Mouse (Mus musculus) hindbrain, embryonic 10.5 days (tissue): ENCODE data around the gene Elp1. TPM values are rescaled to one million over a fixed set of nuclear protein-coding genes. Genes with fewer than 3 reads are reported as not detected.

Experiments used
- DNase-seq: peaks from one replicate; pipeline ENCODE4 v3.0.0-alpha.2; 2017; ENCODE audit warnings: low spot score
- H3K27ac ChIP-seq: fragments of 300-500 bp; sonication (generic); 2 replicates; pipeline ENCODE4 v1.5.1; 2016; ENCODE audit warnings: mild to moderate bottlenecking, moderate library complexity
- H3K27me3 ChIP-seq: fragments of 300-500 bp; sonication (generic); 2 replicates; pipeline ENCODE4 v1.6.1; 2016; ENCODE audit warnings: mild to moderate bottlenecking; ENCODE audit not compliant: poor library complexity, insufficient read depth, severe bottlenecking
- H3K36me3 ChIP-seq: fragments of 300-500 bp; sonication (generic); 2 replicates; pipeline ENCODE4 v1.6.1; 2016; ENCODE audit warnings: mild to moderate bottlenecking, moderate library complexity
- H3K4me1 ChIP-seq: fragments of 300-500 bp; sonication (generic); replicated peaks from 2 replicates; pipeline ENCODE4 v1.6.1; 2016; ENCODE audit warnings: mild to moderate bottlenecking
- H3K4me3 ChIP-seq: fragments of 300-500 bp; sonication (generic); 2 replicates; pipeline ENCODE4 v1.5.1; 2016; ENCODE audit warnings: mild to moderate bottlenecking, moderate library complexity
- H3K9me3 ChIP-seq: fragments of 300-500 bp; sonication (generic); 2 replicates; pipeline ENCODE4 v1.6.1; 2016; ENCODE audit warnings: mild to moderate bottlenecking, moderate library complexity
- WGBS: fragments of 180-500 bp; shearing (Covaris S2); methylation state at CpG from one replicate; pipeline ENCODE4 v1.1.7; 2016; 5-methylcytosine and 5-hydroxymethylcytosine counted together
- polyA plus RNA-seq: library from polyadenylated mRNA; unstranded; fragments of >200 nt; fragmentation: Nextera tagmentation; extraction: Ambion mirVana; gene quantifications from 2 replicates; pipeline ENCODE4 v1.2.1, GENCODE M21; 2016

The Elp1 gene
- polyA plus RNA-seq, 1 experiment from 2014 or later, result 76.2 TPM

- 89% methylated on average over 9 of the region's 9 CpGs for WGBS
- Histone ChIP-seq H3K4me3 (no peak overlapping the region), H3K27me3 (no peaks in the 10 kb centered on the region), H3K27ac (no peak overlapping the region), H3K4me1 (no peaks in the 10 kb centered on the region), H3K9me3 (no peaks in the 10 kb centered on the region), H3K36me3 (no peaks in the 10 kb centered on the region)
- no peak for DNase-seq
Observed at GRCm38 (mm10) chr4:56720403-56720802, 81.7 kb downstream of the Elp1 start.

GRCm38 (mm10) chr4:56719456-56719855 lies 82.7 kb downstream of the Elp1 start:
- Histone ChIP-seq H3K4me3 (no peak overlapping the region), H3K4me1 (no peaks in the 10 kb centered on the region), H3K36me3 (no peaks in the 10 kb centered on the region), H3K9me3 (no peaks in the 10 kb centered on the region), H3K27me3 (no peaks in the 10 kb centered on the region), H3K27ac (no peak overlapping the region)
- 74% methylated on average over 9 of the region's 9 CpGs for WGBS
- no peak for DNase-seq

GRCm38 (mm10) chr4:56718573-56719442 lies 83.3 kb downstream of the Elp1 start:
- Histone ChIP-seq H3K27me3 (no peaks in the 10 kb centered on the region), H3K27ac (no peak overlapping the region), H3K36me3 (no peaks in the 10 kb centered on the region), H3K9me3 (no peaks in the 10 kb centered on the region), H3K4me3 (no peak overlapping the region), H3K4me1 (no peaks in the 10 kb centered on the region)
- WGBS, result 82% methylated on average over 12 of the region's 12 CpGs
- no peak for DNase-seq

GRCm38 (mm10) chr4:56717932-56718331 lies 84.2 kb downstream of the Elp1 start:
- Histone ChIP-seq H3K27ac (no peak overlapping the region), H3K27me3 (no peaks in the 10 kb centered on the region), H3K4me3 (no peak overlapping the region), H3K4me1 (no peaks in the 10 kb centered on the region), H3K36me3 (no peaks in the 10 kb centered on the region), H3K9me3 (no peaks in the 10 kb centered on the region)
- no peak for DNase-seq
- WGBS, result 90% methylated on average over 3 of the region's 3 CpGs

- H3K4me1 ChIP-seq, result no peaks in the 10 kb centered on the region
- DNase-seq, result no peak
- H3K9me3 ChIP-seq, result no peaks in the 10 kb centered on the region
- H3K27ac ChIP-seq, result no peak overlapping the region
- no peak overlapping the region for H3K4me3 ChIP-seq
- H3K36me3 ChIP-seq, result no peaks in the 10 kb centered on the region
- 63% methylated on average over 5 of the region's 5 CpGs for WGBS
- H3K27me3 ChIP-seq, result no peaks in the 10 kb centered on the region
Observed at GRCm38 (mm10) chr4:56716801-56717200, 85.3 kb downstream of the Elp1 start.

- H3K36me3 ChIP-seq, result no peaks in the 10 kb centered on the region
- no peaks in the 10 kb centered on the region for H3K27me3 ChIP-seq
- no peaks in the 10 kb centered on the region for H3K9me3 ChIP-seq
- no peak for DNase-seq
- no peak overlapping the region for H3K4me3 ChIP-seq
- WGBS, result 88% methylated on average over 3 of the region's 3 CpGs
- no peak overlapping the region for H3K27ac ChIP-seq
- peaks cover 12% of the 10 kb centered on the region for H3K4me1 ChIP-seq
Observed at GRCm38 (mm10) chr4:56713155-56713554, 89.0 kb downstream of the Elp1 start.

GRCm38 (mm10) chr4:56702234-56702633 lies 99.9 kb downstream of the Elp1 start:
- H3K4me1 ChIP-seq, result peaks cover 37% of the 10 kb centered on the region
- under 1% methylated on average over 10 of the region's 10 CpGs for WGBS
- H3K4me3 ChIP-seq, result peak overlapping the region; percentile 32
- H3K27ac ChIP-seq, result peak overlapping the region; percentile 85
- H3K27me3 ChIP-seq, result no peaks in the 10 kb centered on the region
- DNase-seq, result peak; percentile 69
- H3K9me3 ChIP-seq, result no peaks in the 10 kb centered on the region
- no peaks in the 10 kb centered on the region for H3K36me3 ChIP-seq

Other genes with a start within 250 kb of the Elp1 start
- not detected in 2 replicates for gene Gm26657, start 62.3 kb downstream of the Elp1 start, polyA plus RNA-seq
- gene Actl7b, start 60.9 kb downstream of the Elp1 start, polyA plus RNA-seq, result not detected in 2 replicates
- not detected in 2 replicates for gene Actl7a, start 58.9 kb downstream of the Elp1 start, polyA plus RNA-seq
- gene Fam206a, start within 50 bp of the Elp1 start, polyA plus RNA-seq, result 23.5 and 25.8 TPM in 2 replicates
- gene Ctnnal1, start 62.9 kb upstream of the Elp1 start, polyA plus RNA-seq, result 23.1 and 29.7 TPM in 2 replicates
- gene Tmem245, start 145.1 kb upstream of the Elp1 start, polyA plus RNA-seq, result 10.8 and 13.4 TPM in 2 replicates
- gene Frrs1l, start 188.1 kb upstream of the Elp1 start, polyA plus RNA-seq, result 2.5 and 2.6 TPM in 2 replicates